Mouse (Mus musculus): ENCODE data around the gene Bag5. TPM values are rescaled to one million over a fixed set of nuclear protein-coding genes. Genes with fewer than 3 reads are reported as not detected.
A peak's percentile ranks its signal among the peaks of the same experiment; 100 is the strongest.
"Not testable (repeated sequence)": the region's sequence is repeated elsewhere in the genome, so short reads cannot be mapped to it uniquely, and the experiment has no call there.

The Bag5 gene
- polyA plus RNA-seq, 1 experiment from 2014 or later, result 72.9 TPM

GRCm38 (mm10) chr12:111743419-111743818 lies 30.4 kb upstream of the Bag5 start:
- Histone ChIP-seq H3K9ac (replicated peaks; ENCODE audit: low read length) (no peak overlapping the region), H3K36me3 (ENCODE audit: control insufficient read depth, insufficient read depth, low read length) (no peaks in the 10 kb centered on the region), H3K9me3 (ENCODE audit: control insufficient read depth, low read length) (no peaks in the 10 kb centered on the region), H3K4me1 (ENCODE audit: control insufficient read depth, insufficient read depth, low read length) (0 out of 2 replicates have a peak, but pooled peaks cover 3% of the 10 kb centered on the region), H3K4me3 (replicated peaks; ENCODE audit: low read depth, low read length) (no peak overlapping the region), H3K27ac (replicated peaks; ENCODE audit: low read depth, low read length) (no peak overlapping the region), H3K4me2 (ENCODE audit: low read length) (no peak overlapping the region), H3K27me3 (ENCODE audit: control insufficient read depth, insufficient read depth, low read length) (no peaks in the 10 kb centered on the region)
- 81% methylated on average over 2 of the region's 2 CpGs for WGBS
- no peak for ATAC-seq (ENCODE audit: low FRiP score, low TSS enrichment)
- no peak for DNase-seq

DNA sequence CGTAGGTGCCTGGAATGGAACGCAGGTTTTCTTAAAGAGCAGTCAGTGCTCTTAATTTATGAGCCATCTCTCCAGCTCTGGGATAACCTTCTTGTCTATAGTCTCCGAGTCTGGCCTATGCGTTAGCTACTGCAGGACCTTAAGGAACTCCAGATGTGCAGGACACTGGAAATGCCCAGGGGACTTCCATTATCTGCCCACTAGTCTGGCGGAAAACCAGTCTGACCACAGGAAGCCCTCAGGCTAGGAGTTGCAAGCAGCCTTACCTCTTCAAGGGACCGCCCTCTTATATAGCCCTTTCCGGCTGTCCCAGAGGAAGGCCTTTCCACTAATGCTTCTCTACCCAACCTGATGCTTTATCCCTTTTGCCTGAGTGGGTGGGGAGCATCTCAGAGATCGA lies 28.3 kb upstream of the Bag5 start:
- no peak overlapping the region for H3K4me2 ChIP-seq (ENCODE audit: low read length)
- H3K27me3 ChIP-seq (ENCODE audit: control insufficient read depth, insufficient read depth, low read length), result no peaks in the 10 kb centered on the region
- H3K9me3 ChIP-seq (ENCODE audit: control insufficient read depth, low read length), result no peaks in the 10 kb centered on the region
- DNase-seq, result no peak
- no peak overlapping the region for H3K27ac ChIP-seq (replicated peaks; ENCODE audit: low read depth, low read length)
- no peak overlapping the region for H3K9ac ChIP-seq (replicated peaks; ENCODE audit: low read length)
- H3K4me1 ChIP-seq (ENCODE audit: control insufficient read depth, insufficient read depth, low read length), result 0 out of 2 replicates have a peak, but pooled peaks cover 3% of the 10 kb centered on the region
- no peaks in the 10 kb centered on the region for H3K36me3 ChIP-seq (ENCODE audit: control insufficient read depth, insufficient read depth, low read length)
- WGBS, result 89% methylated on average over 8 of the region's 8 CpGs
- no peak for ATAC-seq (ENCODE audit: low FRiP score, low TSS enrichment)
- H3K4me3 ChIP-seq (replicated peaks; ENCODE audit: low read depth, low read length), result no peak overlapping the region

- no peaks in the 10 kb centered on the region for H3K36me3 ChIP-seq (ENCODE audit: control insufficient read depth, insufficient read depth, low read length)
- H3K9me3 ChIP-seq (ENCODE audit: control insufficient read depth, low read length), result no peaks in the 10 kb centered on the region
- ATAC-seq (ENCODE audit: low FRiP score, low TSS enrichment) (no peak), DNase-seq (peak; percentile 69)
- H3K4me1 ChIP-seq (ENCODE audit: control insufficient read depth, insufficient read depth, low read length), result no peaks in the 10 kb centered on the region
- no peaks in the 10 kb centered on the region for H3K27me3 ChIP-seq (ENCODE audit: control insufficient read depth, insufficient read depth, low read length)
- no peak overlapping the region for H3K4me2 ChIP-seq (ENCODE audit: low read length)
- H3K27ac ChIP-seq (replicated peaks; ENCODE audit: low read depth, low read length), result no peak overlapping the region
- H3K9ac ChIP-seq (replicated peaks; ENCODE audit: low read length), result no peak overlapping the region
- WGBS, result 6% methylated on average over 3 of the region's 3 CpGs
- H3K4me3 ChIP-seq (replicated peaks; ENCODE audit: low read depth, low read length), result no peak overlapping the region
These were observed 25.7 kb upstream of the Bag5 start for GRCm38 (mm10) chr12:111738754-111739153.

- Histone ChIP-seq H3K4me2 (ENCODE audit: low read length) (no peak overlapping the region), H3K9me3 (ENCODE audit: control insufficient read depth, low read length) (no peaks in the 10 kb centered on the region), H3K4me3 (replicated peaks; ENCODE audit: low read depth, low read length) (no peak overlapping the region), H3K27ac (replicated peaks; ENCODE audit: low read depth, low read length) (no peak overlapping the region), H3K9ac (replicated peaks; ENCODE audit: low read length) (no peak overlapping the region), H3K27me3 (ENCODE audit: control insufficient read depth, insufficient read depth, low read length) (no peaks in the 10 kb centered on the region), H3K36me3 (ENCODE audit: control insufficient read depth, insufficient read depth, low read length) (no peaks in the 10 kb centered on the region), H3K4me1 (ENCODE audit: control insufficient read depth, insufficient read depth, low read length) (no peaks in the 10 kb centered on the region)
- WGBS, result 54% methylated on average over 9 of the region's 9 CpGs
- DNase-seq, result no peak
- no peak for ATAC-seq (ENCODE audit: low FRiP score, low TSS enrichment)
These were observed 24.3 kb upstream of the Bag5 start for GRCm38 (mm10) chr12:111737370-111737769.

DNA sequence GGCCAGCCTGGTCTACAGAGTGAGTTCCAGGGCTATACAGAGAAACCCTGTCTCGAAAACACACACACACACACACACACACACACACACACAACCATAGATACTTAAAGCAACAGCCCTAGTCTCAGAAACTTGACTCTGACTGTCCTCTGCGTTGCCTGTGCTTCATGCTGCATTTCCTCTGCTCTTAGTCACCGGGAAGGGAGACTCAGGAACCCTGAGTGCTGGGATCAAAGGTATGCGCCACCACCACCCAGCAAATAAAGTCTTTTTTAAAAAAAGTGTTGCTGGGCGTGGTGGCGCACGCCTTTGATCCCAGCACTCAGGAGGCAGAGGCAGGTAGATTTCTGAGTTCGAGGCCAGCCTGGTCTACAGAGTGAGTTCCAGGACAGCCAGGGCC lies 23.6 kb upstream of the Bag5 start:
- H3K27me3 ChIP-seq (ENCODE audit: control insufficient read depth, insufficient read depth, low read length); H3K4me2 ChIP-seq (ENCODE audit: low read length); H3K9me3 ChIP-seq (ENCODE audit: control insufficient read depth, low read length); H3K9ac ChIP-seq (replicated peaks; ENCODE audit: low read length); H3K4me3 ChIP-seq (replicated peaks; ENCODE audit: low read depth, low read length); H3K36me3 ChIP-seq (ENCODE audit: control insufficient read depth, insufficient read depth, low read length); ATAC-seq (ENCODE audit: low FRiP score, low TSS enrichment); H3K4me1 ChIP-seq (ENCODE audit: control insufficient read depth, insufficient read depth, low read length); H3K27ac ChIP-seq (replicated peaks; ENCODE audit: low read depth, low read length); DNase-seq: not testable (repeated sequence)
- WGBS, result 94% methylated on average over 8 of the region's 8 CpGs

DNA sequence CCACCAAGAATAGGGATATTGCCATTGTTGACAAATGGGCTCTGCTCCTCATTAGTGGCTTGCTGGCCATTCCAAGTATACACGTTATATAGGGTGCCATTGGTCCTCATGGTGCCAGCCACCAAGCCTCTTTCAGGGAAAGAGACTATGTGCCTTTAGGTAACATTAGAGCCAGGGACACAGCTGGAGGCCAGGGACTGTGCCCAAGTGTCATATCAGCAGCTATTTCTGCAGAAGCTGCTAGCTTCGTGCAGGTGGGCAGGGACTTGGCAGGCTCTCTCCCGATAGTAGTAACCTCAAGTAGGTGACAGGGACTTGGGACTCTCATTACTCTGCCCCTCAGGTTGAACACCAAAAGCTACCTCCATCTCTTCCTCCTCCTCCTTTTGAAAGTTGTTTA lies 21.9 kb upstream of the Bag5 start:
- no peak overlapping the region for H3K9ac ChIP-seq (replicated peaks; ENCODE audit: low read length)
- H3K27me3 ChIP-seq (ENCODE audit: control insufficient read depth, insufficient read depth, low read length), result no peaks in the 10 kb centered on the region
- no peaks in the 10 kb centered on the region for H3K9me3 ChIP-seq (ENCODE audit: control insufficient read depth, low read length)
- 0 out of 2 replicates have a peak, but pooled peaks cover 4% of the 10 kb centered on the region for H3K4me1 ChIP-seq (ENCODE audit: control insufficient read depth, insufficient read depth, low read length)
- no peak overlapping the region for H3K27ac ChIP-seq (replicated peaks; ENCODE audit: low read depth, low read length)
- DNase-seq (no peak), ATAC-seq (ENCODE audit: low FRiP score, low TSS enrichment) (no peak)
- H3K4me3 ChIP-seq (replicated peaks; ENCODE audit: low read depth, low read length), result no peak overlapping the region
- H3K4me2 ChIP-seq (ENCODE audit: low read length), result no peak overlapping the region
- peaks cover 8% of the 10 kb centered on the region for H3K36me3 ChIP-seq (ENCODE audit: control insufficient read depth, insufficient read depth, low read length)
- WGBS, result 94% methylated on average over 3 of the region's 3 CpGs

DNA sequence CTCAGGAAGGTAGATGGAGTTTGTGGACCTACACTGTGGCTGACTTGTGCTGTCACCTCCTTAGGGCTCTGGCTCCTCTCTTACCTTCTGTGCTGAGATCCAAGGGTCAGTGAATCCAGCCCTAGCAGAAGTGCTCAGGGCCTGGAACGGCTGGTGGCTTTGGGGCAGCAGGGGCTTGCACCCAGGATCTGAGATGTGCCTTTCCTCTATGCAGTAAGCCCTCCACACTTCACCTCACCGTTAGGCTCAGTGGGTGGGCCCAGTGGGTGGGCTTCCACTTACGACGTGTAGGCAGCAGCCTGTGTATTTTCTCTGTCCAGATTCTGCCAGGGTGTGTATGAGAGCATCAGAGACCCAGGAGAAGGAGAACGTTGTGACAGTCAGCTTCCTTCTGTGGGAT lies 19.9 kb upstream of the Bag5 start:
- H3K27me3 ChIP-seq (ENCODE audit: control insufficient read depth, insufficient read depth, low read length), result no peaks in the 10 kb centered on the region
- H3K4me3 ChIP-seq (replicated peaks; ENCODE audit: low read depth, low read length), result no peak overlapping the region
- WGBS, result 57% methylated on average over 5 of the region's 5 CpGs
- 0 out of 2 replicates have a peak, but pooled peaks cover 4% of the 10 kb centered on the region for H3K4me1 ChIP-seq (ENCODE audit: control insufficient read depth, insufficient read depth, low read length)
- H3K9ac ChIP-seq (replicated peaks; ENCODE audit: low read length), result peak overlapping the region; percentile 23; the same call in 1 of the 2 replicates
- peak overlapping the region; percentile 45 for H3K4me2 ChIP-seq (ENCODE audit: low read length)
- peaks cover 19% of the 10 kb centered on the region for H3K36me3 ChIP-seq (ENCODE audit: control insufficient read depth, insufficient read depth, low read length)
- DNase-seq, result no peak
- 0 out of 2 replicates have a peak overlapping the region, but pooled peaks have one; percentile 26 for H3K27ac ChIP-seq (replicated peaks; ENCODE audit: low read depth, low read length)
- no peaks in the 10 kb centered on the region for H3K9me3 ChIP-seq (ENCODE audit: control insufficient read depth, low read length)
- ATAC-seq (ENCODE audit: low FRiP score, low TSS enrichment), result peak; percentile 31; the same call in 1 of the 2 replicates

DNA sequence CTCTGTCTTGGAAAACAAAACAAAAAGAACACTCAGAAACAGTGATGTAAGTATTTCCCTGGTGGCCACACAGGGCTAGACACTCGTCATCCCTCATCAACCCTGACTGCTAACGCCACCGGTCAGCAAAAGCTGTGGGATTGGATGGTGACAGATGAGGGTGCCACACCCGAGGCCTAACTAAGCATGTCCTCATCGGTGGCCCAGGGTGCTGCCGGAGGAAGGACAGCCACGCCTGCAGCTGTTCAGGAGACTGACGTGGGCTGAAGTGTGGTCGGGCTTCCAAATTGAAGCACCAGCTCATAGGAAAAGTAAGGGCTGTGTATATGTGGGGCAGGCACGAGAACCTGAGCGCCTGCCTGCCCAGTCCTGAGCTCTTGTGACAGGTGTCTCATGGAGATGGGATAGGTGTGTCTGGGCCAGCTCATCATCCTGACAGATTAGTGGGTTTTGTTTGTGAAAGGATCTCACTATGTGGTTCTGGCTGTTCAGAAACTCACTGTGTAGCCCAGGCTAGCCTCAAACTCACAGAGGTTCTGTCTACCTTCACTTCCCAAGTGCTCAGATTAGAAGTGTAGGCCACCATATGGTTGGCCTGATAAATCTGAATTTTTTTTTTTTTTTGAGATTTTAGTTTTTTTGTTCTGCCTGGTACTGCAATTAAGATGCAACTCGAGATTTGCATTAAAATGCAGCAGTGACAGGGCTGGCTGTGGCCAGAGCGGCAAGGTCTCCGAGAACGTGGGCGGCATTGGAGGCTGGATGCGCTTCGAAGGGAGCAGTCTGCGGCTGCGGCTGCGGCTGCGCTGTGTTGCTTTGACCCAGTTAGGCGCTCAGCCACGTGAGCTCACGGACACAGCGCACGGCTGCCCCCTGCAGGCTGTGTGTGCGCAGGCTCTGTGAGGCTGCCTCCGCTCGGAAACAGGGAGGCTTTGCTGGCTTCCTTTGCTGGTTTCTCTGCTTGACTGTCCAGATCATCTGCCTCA lies 19.1 kb upstream of the Bag5 start:
- no peaks in the 10 kb centered on the region for H3K27me3 ChIP-seq (ENCODE audit: control insufficient read depth, insufficient read depth, low read length)
- WGBS, result 33% methylated on average over 30 of the region's 30 CpGs

More for the DNA sequence above, 19.1 kb upstream of the Bag5 start:
- no peaks in the 10 kb centered on the region for H3K9me3 ChIP-seq (ENCODE audit: control insufficient read depth, low read length)
- H3K4me1 ChIP-seq (ENCODE audit: control insufficient read depth, insufficient read depth, low read length), result 0 out of 2 replicates have a peak, but pooled peaks cover 4% of the 10 kb centered on the region
- peak; percentile 91 for ATAC-seq (ENCODE audit: low FRiP score, low TSS enrichment)
- peaks cover 24% of the 10 kb centered on the region for H3K36me3 ChIP-seq (ENCODE audit: control insufficient read depth, insufficient read depth, low read length)
- DNase-seq, result peak; percentile 97
- H3K4me2 ChIP-seq (ENCODE audit: low read length), result peak overlapping the region; percentile 45
- H3K27ac ChIP-seq (replicated peaks; ENCODE audit: low read depth, low read length), result 0 out of 2 replicates have a peak overlapping the region, but pooled peaks have one; percentile 26
- peak overlapping the region; percentile 23; the same call in 1 of the 2 replicates for H3K9ac ChIP-seq (replicated peaks; ENCODE audit: low read length)
- H3K4me3 ChIP-seq (replicated peaks; ENCODE audit: low read depth, low read length), result 0 out of 2 replicates have a peak overlapping the region, but pooled peaks have one; percentile 4
